Mouse (Mus musculus) kidney, adult 8-10 months (tissue): ENCODE results near the gene Hbp1.
A peak's percentile ranks its signal among the peaks of the same experiment; 100 is the strongest.

Source experiments
- DNase-seq, 2 experiments: peaks; one replicate each; pipeline ENCODE4 v3.0.0; 2022

The Hbp1 gene

GRCm38 (mm10) chr12:31949193-31949741, 1.1 kb downstream of the Hbp1 start:
- peak; percentile 92 for DNase-seq

- DNase-seq, result no peak
Measured at GRCm38 (mm10) chr12:31948101-31949000, 2.0 kb downstream of the Hbp1 start.

GRCm38 (mm10) chr12:31947476-31947875, 2.9 kb downstream of the Hbp1 start:
- DNase-seq, result peak in 1 of 2 experiments; percentile 34

- no peak for DNase-seq
Measured at GRCm38 (mm10) chr12:31944405-31944804, 5.9 kb downstream of the Hbp1 start.

GRCm38 (mm10) chr12:31943020-31943654, 7.2 kb downstream of the Hbp1 start:
- no peak for DNase-seq

- DNase-seq, result no peak
Measured at GRCm38 (mm10) chr12:31939026-31939425, 11.3 kb downstream of the Hbp1 start.

GRCm38 (mm10) chr12:31938391-31938997, 11.8 kb downstream of the Hbp1 start:
- no peak for DNase-seq

- DNase-seq, result no peak
Measured at GRCm38 (mm10) chr12:31937613-31938012, 12.7 kb downstream of the Hbp1 start.

- no peak for DNase-seq
Measured at GRCm38 (mm10) chr12:31936657-31937300, 13.6 kb downstream of the Hbp1 start.

- no peak for DNase-seq
Measured at GRCm38 (mm10) chr12:31931818-31932217, 18.5 kb downstream of the Hbp1 start.

GRCm38 (mm10) chr12:31928498-31928897, 21.8 kb downstream of the Hbp1 start:
- DNase-seq, result no peak

GRCm38 (mm10) chr12:31926661-31927061, 23.7 kb downstream of the Hbp1 start:
- DNase-seq, result peak; percentile 39 to 59

- no peak for DNase-seq
Measured at GRCm38 (mm10) chr12:31925343-31925742, 25.0 kb downstream of the Hbp1 start.

- no peak for DNase-seq
Measured at GRCm38 (mm10) chr12:31924135-31924534, 26.2 kb downstream of the Hbp1 start.

- peak; percentile 23 to 33 for DNase-seq
Measured at GRCm38 (mm10) chr12:31920464-31921405, 29.6 kb downstream of the Hbp1 start.

- no peak for DNase-seq
Measured at GRCm38 (mm10) chr12:31917245-31917644, 33.1 kb downstream of the Hbp1 start.

GRCm38 (mm10) chr12:31916691-31917090, 33.6 kb downstream of the Hbp1 start:
- DNase-seq, result no peak

GRCm38 (mm10) chr12:31913614-31914013, 36.7 kb downstream of the Hbp1 start:
- DNase-seq, result no peak

- DNase-seq, result peak in 1 of 2 experiments; percentile 19
Measured at GRCm38 (mm10) chr12:31912966-31913551, 37.3 kb downstream of the Hbp1 start.

- no peak for DNase-seq
Measured at GRCm38 (mm10) chr12:31907436-31907835, 42.9 kb downstream of the Hbp1 start.
